Mouse (Mus musculus) CH12.LX (cell line): ENCODE measurements around the gene Zbtb20. TPM values are rescaled to one million over a fixed set of nuclear protein-coding genes. Genes with fewer than 3 reads are reported as not detected.

ENCODE experiments used
- DNase-seq: peaks from one replicate; pipeline ENCODE4 v3.0.0-alpha.2; 2013; ENCODE audit errors: extremely low read depth
- H3K27ac ChIP-seq: 2 replicates; pipeline ENCODE4 v1.5.1; 2012; ENCODE audit warnings: low read depth, mild to moderate bottlenecking, control low read depth, moderate library complexity; ENCODE audit not compliant: insufficient read depth
- H3K27me3 ChIP-seq: replicated peaks from 2 replicates; pipeline ENCODE3; 2012; ENCODE audit warnings: inconsistent platforms
- H3K36me3 ChIP-seq, 2 experiments: replicated peaks in 1 of 2; 2 replicates each; pipeline versions ENCODE3 to v1.6.1; 2012; ENCODE audit warnings: inconsistent platforms in 1 of 2, low read length in 1 of 2, mild to moderate bottlenecking in 1 of 2, mixed read lengths in 1 of 2, moderate library complexity in 1 of 2; ENCODE audit not compliant: control insufficient read depth in 1 of 2, insufficient read depth in 1 of 2
- H3K4me1 ChIP-seq, 2 experiments: 2 replicates each; pipeline ENCODE4 v1.6.1; 2012; ENCODE audit warnings: inconsistent platforms in 1 of 2, moderate library complexity in 1 of 2; ENCODE audit not compliant: insufficient read depth in 2 of 2, control insufficient read depth in 1 of 2
- H3K4me2 ChIP-seq: 2 replicates; pipeline ENCODE4 v1.6.1; 2012; ENCODE audit warnings: low read depth, mild to moderate bottlenecking, control low read depth; ENCODE audit not compliant: poor library complexity, insufficient read depth, severe bottlenecking
- H3K4me3 ChIP-seq, 3 experiments: fragments of 150-350 bp in 1 of 3; sonication (generic) in 1 of 3; replicated peaks in 1 of 3; 2 replicates each; pipeline versions ENCODE3 to v1.5.1; 2011 to 2012; ENCODE audit warnings: low read depth in 2 of 3, low read length in 2 of 3, mild to moderate bottlenecking in 2 of 3, moderate library complexity in 2 of 3, control low read depth in 1 of 3, improper control_type of control experiment in 1 of 3, inconsistent platforms in 1 of 3, mixed read lengths in 1 of 3; ENCODE audit not compliant: poor library complexity in 1 of 3
- H3K79me2 ChIP-seq: replicated peaks from 2 replicates; pipeline ENCODE4 v1.6.1; 2012; ENCODE audit warnings: mild to moderate bottlenecking, moderate library complexity; ENCODE audit not compliant: control insufficient read depth, poor library complexity, insufficient read depth, severe bottlenecking; ENCODE audit errors: extremely low read depth
- H3K9ac ChIP-seq: 2 replicates; pipeline ENCODE4 v1.6.1; 2012; ENCODE audit warnings: low read depth, mild to moderate bottlenecking, control low read depth, moderate library complexity; ENCODE audit not compliant: insufficient read depth
- H3K9me3 ChIP-seq: replicated peaks from 2 replicates; pipeline ENCODE3; 2012; ENCODE audit warnings: low read length, inconsistent platforms, mixed read lengths
- CHD2 ChIP-seq: IDR thresholded peaks from 2 replicates; pipeline ENCODE4 v1.6.1; 2011; ENCODE audit warnings: low read length, improper control_type of control experiment
- CTCF ChIP-seq, 2 experiments: IDR thresholded peaks in 1 of 2; conservative IDR thresholded peaks in 1 of 2; 2 replicates each; pipeline ENCODE4 v1.5.1; 2011 to 2012; ENCODE audit warnings: low read depth in 2 of 2, low read length in 2 of 2, improper control_type of control experiment in 1 of 2, inconsistent platforms in 1 of 2, mild to moderate bottlenecking in 1 of 2, moderate library complexity in 1 of 2
- JUN ChIP-seq: IDR thresholded peaks from 2 replicates; pipeline ENCODE4 v1.6.1; 2011; ENCODE audit warnings: low read depth, mild to moderate bottlenecking, low read length, improper control_type of control experiment, moderate library complexity; ENCODE audit not compliant: insufficient read depth
- MAFK ChIP-seq: IDR thresholded peaks from 2 replicates; pipeline ENCODE4 v1.6.1; 2011; ENCODE audit warnings: low read length, improper control_type of control experiment; ENCODE audit not compliant: insufficient replicate concordance
- MEF2A ChIP-seq: IDR thresholded peaks from 2 replicates; pipeline ENCODE4 v1.6.1; 2014; ENCODE audit warnings: low read depth, mild to moderate bottlenecking, inconsistent platforms, low read length, improper control_type of control experiment, borderline replicate concordance
- MXI1 ChIP-seq: IDR thresholded peaks from 2 replicates; pipeline ENCODE4 v1.6.1; 2011; ENCODE audit warnings: mild to moderate bottlenecking, low read depth, low read length, improper control_type of control experiment
- MYC ChIP-seq: IDR thresholded peaks from 2 replicates; pipeline ENCODE4 v1.6.1; 2011; ENCODE audit warnings: low read depth, mild to moderate bottlenecking, improper control_type of control experiment, low read length
- NRF1 ChIP-seq: IDR thresholded peaks from 2 replicates; pipeline ENCODE4 v1.6.1; 2014; ENCODE audit warnings: low read depth, mild to moderate bottlenecking, inconsistent platforms, low read length, improper control_type of control experiment, moderate library complexity
- ZC3H11A ChIP-seq: IDR thresholded peaks from 2 replicates; pipeline ENCODE4 v1.6.1; 2012; ENCODE audit warnings: low read depth, mild to moderate bottlenecking, inconsistent platforms, low read length, improper control_type of control experiment
- ZKSCAN1 ChIP-seq: IDR thresholded peaks from 2 replicates; pipeline ENCODE4 v1.6.1; 2012; ENCODE audit warnings: low read depth, inconsistent platforms, low read length, improper control_type of control experiment, borderline replicate concordance
- dilution Hi-C: fragments of 300-500 bp; cut with MboI; formaldehyde crosslinking; loops from 2 replicates; pipeline ENCODE4 v1.14.3; 2020; ENCODE audit warnings: low sequenced_read_pairs; ENCODE audit not compliant: extremely low pct_unique_long_range_greater_than_20kb, extremely low pct_ligation_motif_present
- in situ Hi-C: fragments of 300-500 bp; cut with MboI; formaldehyde crosslinking; loops from 3 replicates; pipeline ENCODE4 v1.14.3; 2019; ENCODE audit warnings: low sequenced_read_pairs, low pct_ligation_motif_present, low pct_unique_long_range_greater_than_20kb, mixed read lengths
- polyA plus RNA-seq: library from polyadenylated mRNA; unstranded; fragments of >175 nt; gene quantifications from 2 replicates; pipeline ENCODE4 v1.2.1, GENCODE M21; 2012; ENCODE audit warnings: low read depth; ENCODE audit not compliant: insufficient read length
- total RNA-seq, 2 experiments: library from RNA; depleted of rRNA; stranded (reverse); fragments of 300-350 nt in 1 of 2; fragments of >200 nt in 1 of 2; gene quantifications; 2 replicates each; pipeline ENCODE4 v1.2.3; 2012 to 2014

Zbtb20 gene
- total and polyA plus RNA-seq, 3 experiments: 24.9 to 58.0 (median 51.6) TPM

GRCm38 (mm10) chr16:43390387-43390786, 514.7 kb downstream of the Zbtb20 start:
- H3K9ac ChIP-seq: no peak overlapping the region
- peaks cover 0 to 8% of the 10 kb centered on the region in 2 experiments for H3K36me3 ChIP-seq
- dilution Hi-C loops: no loop called here
- TF ChIP-seq MAFK (peak; percentile 58; the same call in 1 of the 2 replicates), MXI1 (no peak), ZKSCAN1 (no peak), CTCF (conservative IDR thresholded peaks at IDR 0.05 in 1 of 2, IDR thresholded peaks at IDR 0.05 in 1 of 2; ENCODE audit: low read depth in 2 of 2, low read length in 2 of 2) (no peak)
- in situ Hi-C loops: loop anchor here (10.0 to 25.0 kb wide), 3 partner anchors 124 to 422 kb away; no protein-coding TSS in a partner anchor
- H3K4me3 ChIP-seq: no peak overlapping the region
- H3K79me2 ChIP-seq: peaks cover 2% of the 10 kb centered on the region
- peaks cover 9 to 29% of the 10 kb centered on the region in 2 experiments for H3K4me1 ChIP-seq
- H3K27ac ChIP-seq: no peak overlapping the region
- H3K27me3 ChIP-seq: no peaks in the 10 kb centered on the region
- no peak for DNase-seq
- no peak overlapping the region for H3K4me2 ChIP-seq
- H3K9me3 ChIP-seq: no peaks in the 10 kb centered on the region

GRCm38 (mm10) chr16:43393382-43393781, 517.7 kb downstream of the Zbtb20 start:
- no peaks in the 10 kb centered on the region for H3K27me3 ChIP-seq
- in situ Hi-C loops: loop anchor here (10.0 to 25.0 kb wide), 3 partner anchors 121 to 419 kb away; no protein-coding TSS in a partner anchor
- H3K4me1 ChIP-seq: peaks cover 5 to 43% of the 10 kb centered on the region in 2 experiments
- no peak for TF ChIP-seq MYC
- no peak for TF ChIP-seq ZC3H11A
- no peak for TF ChIP-seq MEF2A
- no peak for TF ChIP-seq CHD2
- TF ChIP-seq, all 38 proteins: peak for 0
- Histone ChIP-seq H3K36me3 (peaks cover 0 to 8% of the 10 kb centered on the region in 2 experiments), H3K9ac (no peak overlapping the region), H3K4me3 (no peak overlapping the region), H3K27ac (no peak overlapping the region), H3K79me2 (peaks cover 6% of the 10 kb centered on the region), H3K9me3 (no peaks in the 10 kb centered on the region), H3K4me2 (no peak overlapping the region)
- dilution Hi-C loops: no loop called here
- DNase-seq: no peak

DNA sequence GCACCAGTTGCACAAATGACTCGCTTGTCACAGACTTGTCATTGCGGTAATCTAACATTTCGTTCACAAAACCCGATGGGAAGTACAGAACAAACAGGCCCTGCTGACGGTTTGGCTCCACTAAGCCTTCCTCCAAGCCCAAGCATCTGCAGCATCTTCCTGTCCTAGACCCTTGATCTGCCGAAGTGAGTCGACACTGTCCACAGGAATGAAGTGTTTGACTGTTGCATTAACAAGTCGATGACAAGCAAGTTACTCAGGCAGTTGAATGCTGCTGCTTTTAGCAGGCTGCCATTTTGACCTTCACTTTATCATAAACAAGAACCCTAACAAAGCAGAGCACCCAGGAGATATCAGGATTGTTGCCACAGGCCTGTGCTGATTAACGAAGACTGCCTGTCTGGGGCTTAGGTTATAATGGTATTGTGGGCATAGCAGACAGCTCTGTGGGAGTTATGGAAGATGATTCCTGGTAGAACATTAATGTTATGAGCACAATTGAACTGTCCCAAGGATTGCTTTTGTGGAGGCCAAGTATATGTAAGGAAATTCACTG, 518.4 kb downstream of the Zbtb20 start:
- Histone ChIP-seq H3K27ac (no peak overlapping the region), H3K4me1 (peaks cover 7 to 48% of the 10 kb centered on the region in 2 experiments), H3K27me3 (no peaks in the 10 kb centered on the region), H3K4me2 (no peak overlapping the region), H3K9me3 (no peaks in the 10 kb centered on the region), H3K79me2 (peaks cover 10% of the 10 kb centered on the region), H3K9ac (no peak overlapping the region), H3K4me3 (no peak overlapping the region), H3K36me3 (peaks cover 0 to 8% of the 10 kb centered on the region in 2 experiments)
- dilution Hi-C loops: no loop called here
- in situ Hi-C loops: loop anchor here (10.0 to 25.0 kb wide), 3 partner anchors 121 to 418 kb away; no protein-coding TSS in a partner anchor
- DNase-seq: no peak
- TF ChIP-seq MYC (no peak), ZKSCAN1 (no peak), CTCF (conservative IDR thresholded peaks at IDR 0.05 in 1 of 2, IDR thresholded peaks at IDR 0.05 in 1 of 2; ENCODE audit: low read depth in 2 of 2, low read length in 2 of 2) (no peak), JUN (no peak), MAFK (no peak), NRF1 (no peak)
